Mouse (Mus musculus): Measurements from ENCODE around the gene Atp6v1b1. TPM values are rescaled to one million over a fixed set of nuclear protein-coding genes. Genes with fewer than 3 reads are reported as not detected.

The Atp6v1b1 gene
- polyA plus RNA-seq, 1 experiment from 2014 or later = not detected

Other genes with a start within 250 kb of the Atp6v1b1 start
- gene Dguok, start 236.0 kb upstream of the Atp6v1b1 start, polyA plus RNA-seq (2016; fragmentation: Nextera tagmentation; extraction: Ambion mirVana) = 46.5 and 52.5 TPM in 2 replicates
- 8.6 and 10.1 TPM in 2 replicates for gene Actg2, start 206.7 kb upstream of the Atp6v1b1 start, polyA plus RNA-seq (2016; fragmentation: Nextera tagmentation; extraction: Ambion mirVana)
- 24.4 and 25.8 TPM in 2 replicates for gene Stambp, start 170.3 kb upstream of the Atp6v1b1 start, polyA plus RNA-seq (2016; fragmentation: Nextera tagmentation; extraction: Ambion mirVana)
- 0.33 and 0.40 TPM in 2 replicates for gene Clec4f, start 86.8 kb upstream of the Atp6v1b1 start, polyA plus RNA-seq (2016; fragmentation: Nextera tagmentation; extraction: Ambion mirVana)
- not detected in 2 replicates for gene Cd207, start 65.1 kb upstream of the Atp6v1b1 start, polyA plus RNA-seq (2016; fragmentation: Nextera tagmentation; extraction: Ambion mirVana)
- gene Vax2, start 31.7 kb upstream of the Atp6v1b1 start, polyA plus RNA-seq (2016; fragmentation: Nextera tagmentation; extraction: Ambion mirVana) = 0.14 TPM in 1 of 2 replicates, not detected in the other
- not detected in 2 replicates for gene Ankrd53, start 19.7 kb downstream of the Atp6v1b1 start, polyA plus RNA-seq (2016; fragmentation: Nextera tagmentation; extraction: Ambion mirVana)
- 67.7 and 76.3 TPM in 2 replicates for gene Tex261, start 32.8 kb downstream of the Atp6v1b1 start, polyA plus RNA-seq (2016; fragmentation: Nextera tagmentation; extraction: Ambion mirVana)
- 51.6 and 54.1 TPM in 2 replicates for gene Nagk, start 52.0 kb downstream of the Atp6v1b1 start, polyA plus RNA-seq (2016; fragmentation: Nextera tagmentation; extraction: Ambion mirVana)
- gene Paip2b, start 88.8 kb downstream of the Atp6v1b1 start, polyA plus RNA-seq (2016; fragmentation: Nextera tagmentation; extraction: Ambion mirVana) = 12.2 and 13.6 TPM in 2 replicates
- 53.2 and 56.0 TPM in 2 replicates for gene Zfp638, start 124.1 kb downstream of the Atp6v1b1 start, polyA plus RNA-seq (2016; fragmentation: Nextera tagmentation; extraction: Ambion mirVana)

All from heart, embryonic 12.5 days (tissue).